Mouse (Mus musculus) forebrain, embryonic 14.5 days (tissue): ENCODE measurements at regions not wholly inside any gene's neighbourhood (a gene's known extent, or its start where the extent isn't known, plus 50 kb on each side); places are given as distances from the start of the nearest gene placed in this dataset.

Experiments used
- ATAC-seq: fragments of 200-750 bp; cut with Nextera tagmentation; 2 replicates; pipeline ENCODE4 v1.8.0; 2017; ENCODE audit warnings: mild to moderate bottlenecking, moderate library complexity
- DNase-seq: peaks from one replicate; pipeline ENCODE4 v3.0.0-alpha.2; 2015; ENCODE audit warnings: low spot score
- H3K27ac ChIP-seq: fragments of 300-500 bp; sonication (generic); 2 replicates; pipeline ENCODE4 v1.5.1; 2014; ENCODE audit warnings: low read depth, mild to moderate bottlenecking, control low read depth, low read length, moderate library complexity
- H3K27me3 ChIP-seq: fragments of 300-500 bp; sonication (generic); replicated peaks from 2 replicates; pipeline ENCODE4 v1.6.1; 2014; ENCODE audit warnings: low read length, control low read depth, mixed read lengths; ENCODE audit not compliant: control insufficient read depth, insufficient read depth
- H3K36me3 ChIP-seq: fragments of 300-500 bp; sonication (generic); 2 replicates; pipeline ENCODE4 v1.6.1; 2014; ENCODE audit warnings: low read length, control low read depth; ENCODE audit not compliant: control insufficient read depth, insufficient read depth
- H3K4me1 ChIP-seq: fragments of 300-500 bp; sonication (generic); 2 replicates; pipeline ENCODE4 v1.6.1; 2014; ENCODE audit warnings: antibody characterized with exemption, low read length, control low read depth; ENCODE audit not compliant: control insufficient read depth, insufficient read depth
- H3K4me2 ChIP-seq: fragments of 300-500 bp; sonication (generic); 2 replicates; pipeline ENCODE4 v1.6.1; 2014; ENCODE audit warnings: mild to moderate bottlenecking, control low read depth, low read length
- H3K4me3 ChIP-seq: fragments of 300-500 bp; sonication (generic); 2 replicates; pipeline ENCODE4 v1.5.1; 2014; ENCODE audit warnings: low read depth, low read length, control low read depth
- H3K9ac ChIP-seq: fragments of 300-500 bp; sonication (generic); 2 replicates; pipeline ENCODE4 v1.6.1; 2014; ENCODE audit warnings: mild to moderate bottlenecking, low read length, control low read depth, moderate library complexity
- H3K9me3 ChIP-seq: fragments of 300-500 bp; sonication (generic); replicated peaks from 2 replicates; pipeline ENCODE4 v1.6.1; 2016; ENCODE audit warnings: low read length, control low read depth, mixed read lengths; ENCODE audit not compliant: control insufficient read depth
- WGBS: fragments of 180-500 bp; shearing (Covaris S2); extraction: QIAGEN DNeasy Blood & Tissue Kit; methylation state at CpG from one replicate; pipeline ENCODE4 v1.1.7; 2014; 5-methylcytosine and 5-hydroxymethylcytosine counted together

DNA sequence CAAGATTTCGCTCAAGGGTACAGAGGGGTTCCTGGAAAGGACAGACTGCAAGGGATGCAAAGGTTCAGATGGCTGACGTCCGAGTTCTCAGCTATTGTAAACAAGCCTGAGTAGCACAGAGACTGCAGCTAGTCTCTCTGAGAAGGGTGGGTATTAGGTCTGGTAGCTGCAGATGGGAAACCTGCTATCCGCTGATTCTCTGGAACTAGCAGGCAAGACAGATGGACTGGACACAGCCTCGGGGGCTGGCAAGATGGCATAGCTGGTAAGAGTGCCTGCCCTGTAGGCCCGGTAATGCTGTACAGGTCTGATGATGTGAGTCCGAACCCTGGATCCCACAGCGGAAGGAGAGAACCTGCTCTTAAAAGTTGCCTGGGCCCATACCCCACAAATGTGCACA lies 62.2 kb upstream of the Arntl start:
- no peak for ATAC-seq
- no peak for DNase-seq
- no peaks in the 10 kb centered on the region for H3K27me3 ChIP-seq
- no peaks in the 10 kb centered on the region for H3K36me3 ChIP-seq
- H3K4me3 ChIP-seq = no peak overlapping the region
- H3K4me1 ChIP-seq = peaks cover 17% of the 10 kb centered on the region
- 90% methylated on average over 8 of the region's 8 CpGs for WGBS
- H3K4me2 ChIP-seq = no peak overlapping the region
- no peaks in the 10 kb centered on the region for H3K9me3 ChIP-seq
- H3K9ac ChIP-seq = no peak overlapping the region
- no peak overlapping the region for H3K27ac ChIP-seq

DNA sequence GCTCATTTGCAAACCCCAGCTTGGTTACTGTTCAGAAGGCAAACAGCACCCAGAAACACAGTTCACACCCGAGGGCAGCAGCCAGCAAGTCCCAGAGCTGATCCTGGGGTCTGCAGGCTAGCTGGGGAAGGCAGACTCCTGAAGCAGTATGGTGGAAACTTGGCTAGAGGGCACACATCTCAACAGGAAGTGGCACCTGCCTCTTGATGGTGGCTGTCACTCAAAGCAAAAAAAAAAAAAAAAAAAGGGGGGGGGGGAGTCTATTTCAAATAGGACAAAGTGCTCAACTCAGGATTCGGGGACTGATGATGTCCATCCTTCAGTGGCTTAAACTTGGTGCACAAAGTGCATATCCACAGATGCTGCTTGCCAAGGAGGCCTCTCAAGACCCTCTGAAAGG lies 61.2 kb upstream of the Arntl start:
- Histone ChIP-seq H3K27me3 (no peaks in the 10 kb centered on the region), H3K9ac (no peak overlapping the region), H3K9me3 (no peaks in the 10 kb centered on the region), H3K4me3 (no peak overlapping the region), H3K36me3 (no peaks in the 10 kb centered on the region), H3K27ac (no peak overlapping the region), H3K4me1 (peaks cover 17% of the 10 kb centered on the region), H3K4me2 (no peak overlapping the region)
- ATAC-seq (no peak), DNase-seq (no peak)
- WGBS = 70% methylated on average over 2 of the region's 2 CpGs

DNA sequence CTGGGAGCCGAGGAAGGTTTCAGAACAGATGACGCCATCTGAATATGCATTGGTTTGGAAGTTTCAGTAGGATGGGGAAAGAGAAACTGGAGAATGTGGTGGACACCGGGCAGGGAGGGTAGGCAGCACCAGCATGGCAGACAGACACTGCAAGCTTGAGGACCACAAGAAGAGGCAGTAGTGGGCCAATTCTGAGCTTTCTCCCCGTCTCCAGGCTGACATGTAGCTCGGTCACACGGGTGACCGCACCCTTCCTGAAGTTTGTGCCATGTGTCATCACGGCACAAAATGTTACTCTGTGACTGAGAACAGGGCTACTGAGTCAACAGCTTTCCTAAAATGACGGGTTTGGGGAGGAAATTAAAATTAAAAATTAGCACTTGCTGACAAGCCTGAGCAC lies 60.7 kb upstream of the Arntl start:
- H3K27ac ChIP-seq = no peak overlapping the region
- H3K4me3 ChIP-seq = no peak overlapping the region
- DNase-seq (no peak), ATAC-seq (no peak)
- 87% methylated on average over 9 of the region's 9 CpGs for WGBS
- no peaks in the 10 kb centered on the region for H3K36me3 ChIP-seq
- H3K4me1 ChIP-seq = peaks cover 17% of the 10 kb centered on the region
- H3K9me3 ChIP-seq = no peaks in the 10 kb centered on the region
- H3K27me3 ChIP-seq = no peaks in the 10 kb centered on the region
- H3K9ac ChIP-seq = no peak overlapping the region
- no peak overlapping the region for H3K4me2 ChIP-seq

DNA sequence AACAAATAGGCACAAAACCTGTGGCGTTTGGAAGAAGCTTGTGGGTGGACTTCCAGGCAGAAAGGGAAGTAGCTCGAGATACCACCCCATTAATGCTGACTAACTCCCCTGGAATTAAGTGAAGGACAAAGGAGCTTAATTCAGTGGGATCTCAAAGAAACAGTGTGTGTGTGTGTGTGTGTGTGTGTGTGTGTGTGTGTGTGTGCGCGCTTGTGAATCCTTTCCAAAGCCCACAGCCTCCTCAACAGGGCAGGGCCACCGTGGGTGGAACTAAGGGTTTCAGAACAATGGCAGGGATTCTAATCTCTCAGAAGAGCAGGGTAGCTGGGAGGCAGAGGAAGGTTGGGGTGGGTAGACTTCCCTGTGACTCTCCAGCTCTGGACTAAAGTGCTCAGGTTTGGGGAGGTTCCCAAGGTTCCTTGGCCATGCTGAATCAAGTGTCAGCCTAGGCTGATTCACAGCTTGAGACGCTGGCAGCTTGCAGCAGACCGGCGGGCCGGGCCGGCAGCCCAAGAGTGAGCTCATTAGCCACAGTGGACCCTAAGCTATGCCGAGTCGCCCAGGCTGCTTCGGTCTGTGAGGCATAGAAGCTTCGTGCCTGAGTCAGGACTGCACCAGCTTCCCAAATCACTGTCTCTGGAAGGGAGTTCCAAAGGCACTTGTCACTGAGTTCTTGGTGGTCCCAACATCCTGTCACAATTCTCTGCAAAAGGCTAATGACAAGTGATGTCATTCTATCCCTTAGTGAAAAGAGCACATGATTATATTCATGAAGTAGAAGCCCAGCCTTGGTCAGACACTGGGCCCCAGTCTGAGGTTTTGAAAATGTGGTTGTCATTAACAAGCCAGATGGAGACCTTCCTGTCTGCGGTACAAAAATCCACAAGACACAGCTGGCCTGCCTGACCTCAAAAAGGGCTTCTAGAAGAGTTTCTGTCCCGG lies 59.6 kb upstream of the Arntl start:
- H3K4me1 ChIP-seq = peaks cover 13% of the 10 kb centered on the region
- ATAC-seq (peak; percentile 88), DNase-seq (peak; percentile 78)
- WGBS = 5% methylated on average over 16 of the region's 16 CpGs
- no peaks in the 10 kb centered on the region for H3K27me3 ChIP-seq
- H3K27ac ChIP-seq = no peak overlapping the region; the same call in 1 of the 2 replicates
- H3K36me3 ChIP-seq = no peaks in the 10 kb centered on the region
- H3K9ac ChIP-seq = no peak overlapping the region
- no peak overlapping the region for H3K4me2 ChIP-seq
- H3K9me3 ChIP-seq = no peaks in the 10 kb centered on the region
- H3K4me3 ChIP-seq = no peak overlapping the region

DNA sequence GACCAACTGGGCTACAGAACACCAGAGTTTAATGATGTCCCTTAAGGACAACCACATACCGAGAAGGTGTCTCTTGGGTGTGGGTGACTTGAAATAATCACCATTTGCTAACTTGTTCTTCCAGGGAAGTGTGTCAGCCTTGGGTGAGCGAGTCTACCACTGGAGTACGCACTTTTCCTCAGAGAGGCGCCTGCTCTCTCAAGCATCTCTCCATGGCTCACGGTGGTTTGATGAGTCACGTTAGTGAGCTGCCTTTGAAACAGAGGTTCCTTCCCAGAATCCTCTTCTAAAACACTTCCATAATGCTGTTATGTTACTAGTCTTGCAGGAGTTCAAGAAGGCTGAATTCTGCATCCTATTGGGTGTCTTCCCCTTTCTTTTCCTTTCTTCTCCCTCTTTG lies 58.6 kb upstream of the Arntl start:
- DNase-seq (no peak), ATAC-seq (no peak)
- no peak overlapping the region for H3K4me3 ChIP-seq
- peaks cover 13% of the 10 kb centered on the region for H3K4me1 ChIP-seq
- H3K9ac ChIP-seq = no peak overlapping the region
- H3K9me3 ChIP-seq = no peaks in the 10 kb centered on the region
- H3K4me2 ChIP-seq = no peak overlapping the region
- WGBS = 96% methylated on average over 6 of the region's 6 CpGs
- H3K36me3 ChIP-seq = no peaks in the 10 kb centered on the region
- H3K27me3 ChIP-seq = no peaks in the 10 kb centered on the region
- no peak overlapping the region for H3K27ac ChIP-seq

DNA sequence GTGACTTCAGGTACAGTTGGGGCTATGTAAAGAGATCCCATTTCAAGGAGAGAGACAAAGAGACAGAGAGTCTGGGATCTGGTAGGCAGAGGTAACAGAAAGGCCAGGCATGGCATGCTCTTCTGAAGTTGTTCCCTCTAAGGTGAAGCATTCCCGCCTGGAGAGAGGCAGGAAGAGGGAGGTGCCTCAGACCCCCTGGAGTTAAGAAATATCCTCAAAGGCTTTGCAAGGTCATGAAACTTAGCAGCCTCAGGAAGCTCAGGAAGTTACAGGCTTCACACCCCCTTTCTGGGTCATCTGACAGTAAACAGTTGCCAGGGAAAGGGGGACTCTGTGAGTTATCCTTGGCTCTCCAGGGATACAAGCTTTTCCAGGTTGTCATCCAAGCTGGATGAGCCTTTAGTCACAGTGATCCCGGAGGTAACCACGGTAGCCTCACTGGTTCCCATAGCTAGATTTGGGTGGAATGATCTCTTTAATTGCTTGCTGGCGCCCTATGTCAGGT lies 57.2 kb upstream of the Arntl start:
- peaks cover 13% of the 10 kb centered on the region for H3K4me1 ChIP-seq
- H3K4me3 ChIP-seq = no peak overlapping the region
- H3K4me2 ChIP-seq = no peak overlapping the region
- DNase-seq (no peak), ATAC-seq (no peak)
- H3K27ac ChIP-seq = no peak overlapping the region
- H3K36me3 ChIP-seq = no peaks in the 10 kb centered on the region
- WGBS = 84% methylated on average over 4 of the region's 4 CpGs
- H3K9me3 ChIP-seq = no peaks in the 10 kb centered on the region
- H3K27me3 ChIP-seq = no peaks in the 10 kb centered on the region
- H3K9ac ChIP-seq = no peak overlapping the region

DNA sequence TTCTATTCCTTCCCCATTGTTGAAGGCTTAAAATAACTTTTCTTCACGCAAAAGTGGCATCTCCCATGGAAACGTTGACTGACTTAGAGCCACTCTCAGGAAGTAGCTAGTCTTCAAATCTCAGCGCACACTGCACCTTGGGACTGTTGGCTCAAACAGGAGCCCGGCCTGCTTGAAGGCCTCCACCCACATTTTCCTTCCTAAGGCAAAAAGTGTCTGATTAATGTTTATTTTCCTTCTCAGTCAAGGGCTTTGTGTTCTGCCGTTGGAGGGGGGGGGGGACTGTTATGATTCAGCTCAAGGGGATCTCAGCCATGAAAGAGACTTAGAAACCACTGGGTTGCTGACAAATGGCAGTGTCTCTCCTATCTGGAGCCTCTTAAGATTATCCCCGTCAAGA lies 56.5 kb upstream of the Arntl start:
- Histone ChIP-seq H3K9me3 (no peaks in the 10 kb centered on the region), H3K36me3 (no peaks in the 10 kb centered on the region), H3K4me3 (no peak overlapping the region), H3K27ac (no peak overlapping the region), H3K4me2 (no peak overlapping the region), H3K4me1 (peaks cover 13% of the 10 kb centered on the region), H3K27me3 (no peaks in the 10 kb centered on the region), H3K9ac (no peak overlapping the region)
- 63% methylated on average over 6 of the region's 6 CpGs for WGBS
- DNase-seq (no peak), ATAC-seq (no peak)

DNA sequence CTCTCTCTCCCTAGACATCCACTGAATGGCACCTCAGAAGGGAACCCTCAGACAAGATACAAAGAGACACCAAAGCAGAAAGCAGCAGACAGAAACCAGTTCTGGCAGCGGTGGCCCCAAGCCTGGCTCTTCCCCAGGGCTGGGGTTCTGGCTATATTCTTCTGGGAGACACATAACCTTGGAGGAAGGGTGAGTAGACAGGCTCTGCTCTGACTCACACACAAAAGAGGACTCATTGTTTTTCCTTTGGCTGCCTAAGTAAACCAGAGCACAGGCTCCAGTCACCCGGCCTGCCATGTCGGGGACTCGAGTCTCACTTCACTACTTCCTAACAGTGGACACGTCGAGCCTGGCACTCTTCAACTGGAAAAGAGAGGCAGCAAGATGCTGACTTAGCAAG lies 55.8 kb upstream of the Arntl start:
- peaks cover 14% of the 10 kb centered on the region for H3K4me1 ChIP-seq
- no peak overlapping the region for H3K4me2 ChIP-seq
- DNase-seq (no peak), ATAC-seq (no peak)
- H3K36me3 ChIP-seq = no peaks in the 10 kb centered on the region
- 70% methylated on average over 6 of the region's 6 CpGs for WGBS
- no peak overlapping the region for H3K4me3 ChIP-seq
- H3K9ac ChIP-seq = no peak overlapping the region
- H3K9me3 ChIP-seq = no peaks in the 10 kb centered on the region
- H3K27ac ChIP-seq = no peak overlapping the region
- H3K27me3 ChIP-seq = no peaks in the 10 kb centered on the region

DNA sequence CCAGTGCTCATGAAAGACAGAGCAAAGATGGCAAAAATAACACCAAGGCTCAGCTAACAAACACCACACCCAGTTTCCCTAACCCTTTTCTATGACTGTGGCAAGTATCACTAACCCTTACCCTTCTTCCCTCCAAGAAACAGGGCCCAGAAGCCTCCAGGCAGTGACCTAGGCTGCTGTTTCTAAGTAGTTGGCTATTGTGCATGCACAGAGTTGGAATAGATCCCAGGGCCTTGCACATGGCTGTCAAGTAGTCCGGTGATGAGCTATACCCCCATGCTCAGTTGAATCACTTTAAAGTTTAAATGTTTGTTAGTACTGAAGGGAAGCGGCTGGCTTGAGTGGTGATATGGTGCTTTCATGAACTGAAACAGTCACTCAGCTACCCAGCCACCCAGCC lies 53.9 kb upstream of the Arntl start:
- ATAC-seq (no peak), DNase-seq (no peak)
- Histone ChIP-seq H3K4me3 (no peak overlapping the region), H3K9me3 (no peaks in the 10 kb centered on the region), H3K27me3 (no peaks in the 10 kb centered on the region), H3K4me2 (no peak overlapping the region), H3K27ac (no peak overlapping the region), H3K36me3 (no peaks in the 10 kb centered on the region), H3K4me1 (peaks cover 6% of the 10 kb centered on the region; the same call in 1 of the 2 replicates), H3K9ac (no peak overlapping the region)
- 64% methylated on average over 2 of the region's 2 CpGs for WGBS
